Mouse (Mus musculus): Measurements from ENCODE around the gene Cyp3a41a. TPM values are rescaled to one million over a fixed set of nuclear protein-coding genes. Genes with fewer than 3 reads are reported as not detected.
"Not testable (repeated sequence)": the region's sequence is repeated elsewhere in the genome, so short reads cannot be mapped to it uniquely, and the experiment has no call there.

The Cyp3a41a gene
- polyA plus RNA-seq (2014; fragmentation: Nextera tagmentation; extraction: Ambion mirVana): not detected in 2 replicates

- H3K27ac ChIP-seq (ENCODE audit: low read depth, low read length); H3K4me2 ChIP-seq (ENCODE audit: low read length); H3K4me1 ChIP-seq (ENCODE audit: control insufficient read depth, insufficient read depth, low read length); DNase-seq (ENCODE audit: low spot score); ATAC-seq; H3K36me3 ChIP-seq (ENCODE audit: control insufficient read depth, insufficient read depth, low read length); H3K27me3 ChIP-seq (replicated peaks; ENCODE audit: control insufficient read depth, insufficient read depth, low read length); H3K9me3 ChIP-seq (replicated peaks; ENCODE audit: control insufficient read depth, low read length); H3K4me3 ChIP-seq (ENCODE audit: low read depth, low read length); H3K9ac ChIP-seq (ENCODE audit: low read length): not testable (repeated sequence)
- WGBS: 62% methylated on average over 1 of the region's 2 CpGs
Measured at GRCm38 (mm10) chr5:145720036-145720435, at the start of gene Cyp3a41a. TSS of gene Cyp3a41a (minus strand) at chr5:145720136.

GRCm38 (mm10) chr5:145737512-145737911, 17.6 kb upstream of the Cyp3a41a start:
- WGBS: 77% methylated on average over 3 of the region's 3 CpGs
- not testable (repeated sequence) for DNase-seq (ENCODE audit: low spot score); ATAC-seq; H3K4me2 ChIP-seq (ENCODE audit: low read length); H3K9me3 ChIP-seq (replicated peaks; ENCODE audit: control insufficient read depth, low read length); H3K27ac ChIP-seq (ENCODE audit: low read depth, low read length); H3K36me3 ChIP-seq (ENCODE audit: control insufficient read depth, insufficient read depth, low read length); H3K4me1 ChIP-seq (ENCODE audit: control insufficient read depth, insufficient read depth, low read length); H3K4me3 ChIP-seq (ENCODE audit: low read depth, low read length); H3K27me3 ChIP-seq (replicated peaks; ENCODE audit: control insufficient read depth, insufficient read depth, low read length); H3K9ac ChIP-seq (ENCODE audit: low read length)

GRCm38 (mm10) chr5:145714296-145714695, 5.6 kb downstream of the Cyp3a41a start:
- H3K27ac ChIP-seq (ENCODE audit: low read depth, low read length); H3K4me1 ChIP-seq (ENCODE audit: control insufficient read depth, insufficient read depth, low read length); H3K9me3 ChIP-seq (replicated peaks; ENCODE audit: control insufficient read depth, low read length); H3K9ac ChIP-seq (ENCODE audit: low read length); H3K4me3 ChIP-seq (ENCODE audit: low read depth, low read length); ATAC-seq; DNase-seq (ENCODE audit: low spot score); H3K27me3 ChIP-seq (replicated peaks; ENCODE audit: control insufficient read depth, insufficient read depth, low read length); H3K4me2 ChIP-seq (ENCODE audit: low read length); H3K36me3 ChIP-seq (ENCODE audit: control insufficient read depth, insufficient read depth, low read length): not testable (repeated sequence)
- 34% methylated on average over 1 of the region's 1 CpGs for WGBS

- H3K4me3 ChIP-seq (ENCODE audit: low read depth, low read length); H3K27me3 ChIP-seq (replicated peaks; ENCODE audit: control insufficient read depth, insufficient read depth, low read length); H3K4me1 ChIP-seq (ENCODE audit: control insufficient read depth, insufficient read depth, low read length); H3K36me3 ChIP-seq (ENCODE audit: control insufficient read depth, insufficient read depth, low read length); H3K9me3 ChIP-seq (replicated peaks; ENCODE audit: control insufficient read depth, low read length); H3K9ac ChIP-seq (ENCODE audit: low read length); H3K4me2 ChIP-seq (ENCODE audit: low read length); DNase-seq (ENCODE audit: low spot score); H3K27ac ChIP-seq (ENCODE audit: low read depth, low read length); ATAC-seq: not testable (repeated sequence)
- WGBS: 82% methylated on average over 2 of the region's 2 CpGs
Measured at GRCm38 (mm10) chr5:145707372-145707771, 12.6 kb downstream of the Cyp3a41a start.

- H3K9me3 ChIP-seq (replicated peaks; ENCODE audit: control insufficient read depth, low read length): peaks cover 38% of the 10 kb centered on the region
- DNase-seq (ENCODE audit: low spot score) (no peak), ATAC-seq (no peak)
- H3K4me1 ChIP-seq (ENCODE audit: control insufficient read depth, insufficient read depth, low read length): no peaks in the 10 kb centered on the region
- no peak overlapping the region for H3K4me3 ChIP-seq (ENCODE audit: low read depth, low read length)
- H3K4me2 ChIP-seq (ENCODE audit: low read length): no peak overlapping the region
- WGBS: 89% methylated on average over 7 of the region's 7 CpGs
- no peaks in the 10 kb centered on the region for H3K36me3 ChIP-seq (ENCODE audit: control insufficient read depth, insufficient read depth, low read length)
- H3K27ac ChIP-seq (ENCODE audit: low read depth, low read length): no peak overlapping the region
- H3K27me3 ChIP-seq (replicated peaks; ENCODE audit: control insufficient read depth, insufficient read depth, low read length): no peaks in the 10 kb centered on the region
- no peak overlapping the region for H3K9ac ChIP-seq (ENCODE audit: low read length)
Measured at GRCm38 (mm10) chr5:145662007-145662406, 57.9 kb downstream of the Cyp3a41a start.

GRCm38 (mm10) chr5:145647779-145648178, 72.2 kb downstream of the Cyp3a41a start:
- Histone ChIP-seq H3K9ac (ENCODE audit: low read length) (no peak overlapping the region), H3K4me2 (ENCODE audit: low read length) (no peak overlapping the region), H3K27ac (ENCODE audit: low read depth, low read length) (no peak overlapping the region), H3K27me3 (replicated peaks; ENCODE audit: control insufficient read depth, insufficient read depth, low read length) (no peaks in the 10 kb centered on the region), H3K4me3 (ENCODE audit: low read depth, low read length) (no peak overlapping the region), H3K4me1 (ENCODE audit: control insufficient read depth, insufficient read depth, low read length) (no peaks in the 10 kb centered on the region), H3K9me3 (replicated peaks; ENCODE audit: control insufficient read depth, low read length) (peaks cover 28% of the 10 kb centered on the region), H3K36me3 (ENCODE audit: control insufficient read depth, insufficient read depth, low read length) (no peaks in the 10 kb centered on the region)
- 79% methylated on average over 4 of the region's 4 CpGs for WGBS
- ATAC-seq (no peak), DNase-seq (ENCODE audit: low spot score) (no peak)

Other genes with a start within 250 kb of the Cyp3a41a start
- gene Cyp3a41b, start 135.4 kb downstream of the Cyp3a41a start, polyA plus RNA-seq (2014; fragmentation: Nextera tagmentation; extraction: Ambion mirVana): not detected in 2 replicates
- gene Cyp3a44, start 85.7 kb upstream of the Cyp3a41a start, polyA plus RNA-seq (2014; fragmentation: Nextera tagmentation; extraction: Ambion mirVana): not detected in 2 replicates
- not detected in 2 replicates for gene Cyp3a11, start 159.8 kb upstream of the Cyp3a41a start, polyA plus RNA-seq (2014; fragmentation: Nextera tagmentation; extraction: Ambion mirVana)